Mouse (Mus musculus) gastrocnemius, postnatal 10 days (tissue): ENCODE measurements around the gene Adam12. TPM values are rescaled to one million over a fixed set of nuclear protein-coding genes. Genes with fewer than 3 reads are reported as not detected.

Experiments
- DNase-seq: peaks from one replicate; pipeline ENCODE4 v3.0.0; 2021; ENCODE audit warnings: mixed read lengths
- total RNA-seq, 2 experiments: library from RNA; stranded (reverse); gene quantifications; 2 replicates each; pipeline ENCODE4 v1.2.3; 2021

Gene Adam12
- total RNA-seq, 2 experiments from 2014 or later = 12.7 to 22.1 TPM

DNA sequence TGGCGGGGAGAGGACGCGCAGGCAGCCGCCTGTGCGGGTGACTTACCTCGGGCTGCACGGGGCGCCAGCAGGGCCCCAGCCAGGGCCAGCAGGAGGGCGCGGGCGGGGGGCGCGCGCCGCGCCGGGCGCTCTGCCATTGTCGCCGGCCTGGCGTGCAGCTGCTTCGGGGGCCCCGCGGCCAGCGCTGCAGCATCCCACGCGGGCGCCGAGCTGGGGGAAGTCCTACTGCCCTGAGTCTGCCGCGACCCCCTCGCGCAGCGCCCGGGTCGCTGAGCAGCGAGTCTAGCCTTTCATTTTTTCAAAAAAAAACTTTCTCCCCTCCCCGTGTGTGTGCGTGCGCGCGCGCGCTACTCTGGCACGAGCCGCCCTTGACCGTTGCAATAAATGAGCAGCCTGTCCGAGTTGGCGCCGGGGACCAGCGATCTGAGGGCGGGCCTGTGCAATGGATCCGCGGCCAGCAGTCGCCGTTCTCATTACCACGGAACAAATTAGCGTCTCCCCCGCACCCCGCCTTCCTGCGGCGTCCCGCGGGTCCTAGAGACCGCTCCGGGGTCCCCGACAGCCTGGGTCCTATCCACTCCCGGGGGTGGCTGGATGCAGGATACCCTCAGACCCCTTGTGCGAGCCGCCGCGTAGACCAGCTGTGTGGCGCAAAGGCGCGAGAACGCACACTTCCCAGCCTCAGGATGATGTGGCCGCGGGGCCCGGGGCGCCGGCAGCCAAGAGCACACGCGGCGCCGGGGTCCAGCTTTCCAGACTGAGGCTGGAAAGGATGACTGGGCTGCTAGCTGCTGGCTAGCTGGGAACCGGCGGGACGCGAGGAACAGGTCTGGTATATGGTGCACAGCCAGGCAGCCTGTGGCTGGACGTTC is 7.0 kb downstream of the Adam12 start:
- peak; percentile 73 for DNase-seq

DNA sequence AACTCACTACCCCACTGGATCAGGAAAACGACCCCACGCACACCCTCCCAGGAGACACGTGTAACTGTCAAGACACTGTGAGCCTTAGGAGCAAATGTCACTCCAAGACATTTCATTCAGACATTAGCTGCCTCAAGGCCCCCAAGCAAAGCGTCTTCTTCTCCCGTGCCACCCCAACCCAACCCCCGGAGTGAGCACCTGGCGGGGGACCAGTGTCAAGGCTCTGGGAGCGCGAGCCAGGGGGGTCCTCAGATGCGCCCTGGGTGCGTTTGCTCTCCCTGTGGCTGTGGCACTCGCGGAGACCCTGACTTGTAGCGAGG is 7.6 kb downstream of the Adam12 start:
- no peak for DNase-seq

DNA sequence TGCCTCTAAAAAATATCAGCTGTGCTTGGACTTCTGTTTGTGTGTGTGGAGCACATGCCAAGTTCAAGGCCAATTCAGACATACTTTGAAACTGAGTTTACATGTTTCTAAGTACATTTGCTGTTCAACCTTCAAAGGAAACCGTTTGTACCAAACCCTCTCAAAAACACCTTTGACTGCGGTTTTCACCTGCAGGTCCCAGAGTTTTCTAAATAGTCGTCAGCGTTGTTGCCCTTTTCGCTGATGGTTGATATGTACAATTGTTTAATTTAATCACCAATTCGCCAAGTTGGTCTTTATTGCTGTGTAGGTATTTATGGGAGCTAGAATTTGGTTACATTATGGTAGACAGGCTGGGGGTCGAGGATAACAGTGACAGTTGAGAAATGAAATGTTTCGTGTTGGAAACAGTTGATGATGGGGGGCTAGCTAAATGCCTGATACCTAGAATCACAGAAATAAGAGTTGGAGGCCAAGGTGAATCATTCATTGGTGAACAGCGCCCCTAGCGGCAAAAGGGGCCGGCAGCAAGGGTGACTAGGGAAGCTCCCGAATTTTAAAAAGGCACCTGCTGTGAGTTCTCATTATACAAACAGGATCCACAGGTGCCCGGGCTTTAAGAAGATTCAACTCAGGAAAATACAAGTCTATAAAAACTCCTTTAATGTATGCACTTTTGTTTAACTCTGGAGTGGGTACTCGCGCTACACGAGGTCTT is 8.3 kb downstream of the Adam12 start:
- DNase-seq = peak; percentile 90

DNA sequence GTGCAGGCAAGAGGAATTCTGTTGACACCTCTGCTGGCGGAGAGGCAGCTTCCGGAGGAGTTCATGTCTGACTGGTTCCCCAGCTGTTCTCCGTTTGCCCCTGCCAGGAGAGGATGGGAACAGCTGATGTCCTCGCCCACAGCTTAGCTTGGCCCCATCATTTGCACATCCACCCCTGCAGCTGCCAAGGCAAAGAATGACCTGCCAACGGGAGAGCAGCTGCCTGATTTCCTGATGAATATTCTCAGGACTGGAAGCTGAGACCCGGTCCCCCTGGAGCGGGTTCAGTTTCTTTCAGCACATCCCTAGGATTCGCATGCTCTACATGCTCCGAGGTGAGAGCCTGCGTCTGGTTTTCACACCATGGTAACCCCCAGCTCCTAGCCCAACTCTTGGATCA is 24.0 kb downstream of the Adam12 start:
- peak; percentile 71 for DNase-seq

DNA sequence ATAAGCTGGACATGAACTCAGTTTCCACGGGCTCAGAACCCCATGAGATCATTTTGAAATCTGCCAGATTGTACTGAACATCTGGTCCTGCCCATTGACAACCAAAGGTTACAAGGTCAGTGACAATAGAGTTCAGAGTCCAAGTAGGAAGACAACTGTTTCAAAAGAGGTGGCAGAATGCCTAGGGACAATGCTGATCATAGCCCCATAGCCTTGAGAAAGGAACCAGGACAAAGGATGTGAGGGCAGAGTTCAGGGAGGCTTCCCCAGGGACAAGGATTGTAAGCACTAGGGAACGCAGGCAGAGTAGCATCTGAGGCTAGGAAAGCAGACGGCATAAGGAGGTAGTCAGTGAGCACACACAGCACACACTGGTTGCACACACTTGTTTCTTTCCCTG is 38.9 kb downstream of the Adam12 start:
- DNase-seq = no peak

- DNase-seq = no peak
Measured at GRCm38 (mm10) chr7:134190101-134190500, 41.8 kb downstream of the Adam12 start.

DNA sequence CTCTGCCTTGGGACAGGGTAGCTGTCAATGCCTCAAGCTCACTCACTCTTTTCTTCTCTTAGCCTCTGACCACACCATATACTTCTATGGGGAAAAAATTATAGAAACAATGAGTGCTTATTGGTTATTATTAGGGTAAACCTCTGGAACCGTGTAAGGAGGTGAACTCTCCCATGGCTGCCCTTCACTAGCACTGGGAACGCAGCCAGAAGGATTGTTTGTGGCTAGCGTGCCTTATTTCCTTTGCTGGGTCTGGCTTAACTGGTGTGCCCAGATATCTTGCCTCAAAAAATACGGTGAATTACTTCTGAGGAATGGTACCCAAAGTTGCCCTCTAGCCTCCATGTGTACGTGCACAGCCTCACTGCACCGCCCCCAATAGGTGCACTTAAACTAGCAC is 43.4 kb downstream of the Adam12 start:
- DNase-seq = no peak

DNA sequence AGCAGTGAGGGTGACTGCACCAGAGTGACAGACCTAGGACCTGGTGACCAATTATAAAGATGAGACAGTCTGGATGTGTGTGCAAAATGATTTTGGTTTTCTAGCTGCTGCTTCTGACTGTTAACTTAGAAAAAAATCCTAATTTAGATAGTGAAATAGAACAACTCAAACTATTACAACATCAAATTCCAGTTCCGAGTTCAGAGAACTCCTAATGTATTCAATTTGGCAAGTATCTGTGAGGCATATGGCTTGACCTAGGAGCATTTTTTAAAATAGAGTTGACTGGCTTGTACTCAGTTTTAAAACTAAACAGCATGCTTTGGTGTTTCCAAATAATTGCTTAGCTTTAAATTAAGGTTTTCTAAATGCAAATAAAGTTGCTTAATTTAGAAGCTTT is 44.0 kb downstream of the Adam12 start:
- DNase-seq = no peak

- DNase-seq = no peak
Measured at GRCm38 (mm10) chr7:134186497-134186896, 45.4 kb downstream of the Adam12 start.

GRCm38 (mm10) chr7:134185751-134186150 is 46.2 kb downstream of the Adam12 start:
- DNase-seq = no peak

GRCm38 (mm10) chr7:134181717-134182116 is 50.2 kb downstream of the Adam12 start:
- no peak for DNase-seq

DNA sequence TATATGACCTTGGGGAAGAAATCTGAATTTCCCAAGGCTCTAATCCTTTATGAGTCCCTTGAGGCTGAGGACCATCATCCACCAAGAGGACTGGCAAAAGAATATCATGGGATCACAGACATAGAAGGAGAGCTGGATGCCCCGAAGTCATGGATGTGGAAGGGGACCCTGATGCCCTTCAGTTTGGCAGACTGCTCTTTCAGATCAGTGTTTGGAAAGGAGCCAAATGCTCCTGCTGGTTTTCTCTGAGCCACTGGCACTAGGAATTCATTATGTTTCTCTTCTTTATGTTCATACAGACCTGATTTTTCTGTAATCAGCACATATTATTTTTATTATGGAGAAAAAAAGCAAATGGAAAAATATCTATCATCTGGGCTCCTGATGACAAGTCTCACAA is 50.9 kb downstream of the Adam12 start:
- DNase-seq = no peak

GRCm38 (mm10) chr7:134177051-134177450 is 54.9 kb downstream of the Adam12 start:
- DNase-seq = no peak

DNA sequence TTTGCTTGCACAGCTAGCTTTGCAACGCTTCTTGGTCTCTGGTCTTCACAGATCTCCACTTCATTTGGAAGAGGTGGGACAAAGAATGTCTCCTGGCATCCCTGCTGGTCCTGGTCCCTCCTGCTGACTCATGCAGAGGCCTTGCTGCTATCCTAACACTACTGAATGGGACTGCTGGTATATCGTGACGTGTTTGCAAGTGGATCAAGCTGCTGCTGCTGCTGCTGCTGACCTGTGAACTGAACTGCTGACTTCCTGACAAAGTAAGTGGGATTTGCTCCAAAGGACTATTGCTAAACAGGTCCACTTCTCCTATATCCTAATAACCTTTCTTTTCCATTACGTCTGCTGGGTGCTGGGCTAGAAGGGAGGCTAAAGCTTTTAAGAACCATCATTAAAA is 56.7 kb downstream of the Adam12 start:
- DNase-seq = no peak

- DNase-seq = no peak
Measured at GRCm38 (mm10) chr7:134173442-134174090, 58.4 kb downstream of the Adam12 start.

- no peak for DNase-seq
Measured at GRCm38 (mm10) chr7:134170180-134170910, 61.6 kb downstream of the Adam12 start.

- no peak for DNase-seq
Measured at GRCm38 (mm10) chr7:134169780-134170179, 62.2 kb downstream of the Adam12 start.

DNA sequence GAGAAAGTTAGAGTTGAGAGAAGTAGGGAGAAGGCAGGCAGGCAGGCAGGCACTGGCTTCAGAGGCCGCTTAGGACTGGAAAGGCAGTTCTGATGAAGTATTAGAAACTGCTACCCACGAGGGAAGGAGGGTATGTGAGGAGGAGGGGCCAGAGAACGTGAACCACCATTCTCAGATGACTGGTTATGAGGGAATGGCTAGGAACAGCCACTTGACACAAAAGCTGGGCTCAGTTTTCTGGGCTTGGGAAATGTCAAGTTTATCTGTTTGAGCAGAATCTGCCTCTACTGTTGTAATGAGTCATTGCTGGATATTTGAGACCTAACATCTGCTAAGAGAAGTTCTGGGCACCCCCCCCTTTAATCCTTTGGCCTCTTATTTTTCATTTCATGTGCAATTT is 64.4 kb downstream of the Adam12 start:
- no peak for DNase-seq

DNA sequence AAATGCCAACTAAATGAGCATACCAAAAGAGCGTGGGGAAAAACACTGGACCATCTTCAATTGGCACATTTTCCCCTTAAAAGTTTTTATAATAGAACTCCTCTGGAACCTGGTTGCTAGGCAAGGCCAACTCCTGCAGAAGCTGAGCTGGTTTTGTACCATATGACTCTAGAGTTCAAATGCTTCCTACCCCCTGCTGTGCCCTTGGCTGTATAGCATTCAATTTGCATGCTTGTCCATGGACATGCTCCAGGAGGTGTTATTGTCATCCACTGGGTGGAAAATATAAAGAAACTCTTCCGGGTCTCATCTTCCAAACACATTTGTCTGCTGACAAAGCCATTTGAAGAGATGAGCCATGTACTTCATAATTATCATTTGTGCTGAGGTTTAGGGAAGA is 68.2 kb downstream of the Adam12 start:
- DNase-seq = no peak

DNA sequence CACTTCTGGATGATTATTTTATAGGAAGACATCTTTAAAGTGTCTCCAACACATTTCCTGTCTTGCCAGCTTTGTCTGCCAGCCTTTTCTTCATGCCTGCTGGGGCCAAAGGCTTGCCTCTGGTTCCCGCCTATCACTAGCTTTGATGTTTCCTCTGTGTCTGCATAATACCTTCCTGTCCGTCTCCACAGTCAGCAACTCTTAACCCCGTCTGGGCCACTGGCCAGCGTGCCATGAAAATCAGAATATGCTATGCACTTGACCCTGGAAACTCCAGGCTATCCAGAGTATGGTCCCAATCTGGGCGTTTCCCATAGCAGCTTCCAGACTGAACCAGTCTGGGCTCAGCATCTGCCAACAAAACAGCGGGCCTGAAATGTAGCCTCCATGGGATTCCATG is 69.1 kb downstream of the Adam12 start:
- DNase-seq = no peak

GRCm38 (mm10) chr7:134159608-134160007 is 72.3 kb downstream of the Adam12 start:
- no peak for DNase-seq

DNA sequence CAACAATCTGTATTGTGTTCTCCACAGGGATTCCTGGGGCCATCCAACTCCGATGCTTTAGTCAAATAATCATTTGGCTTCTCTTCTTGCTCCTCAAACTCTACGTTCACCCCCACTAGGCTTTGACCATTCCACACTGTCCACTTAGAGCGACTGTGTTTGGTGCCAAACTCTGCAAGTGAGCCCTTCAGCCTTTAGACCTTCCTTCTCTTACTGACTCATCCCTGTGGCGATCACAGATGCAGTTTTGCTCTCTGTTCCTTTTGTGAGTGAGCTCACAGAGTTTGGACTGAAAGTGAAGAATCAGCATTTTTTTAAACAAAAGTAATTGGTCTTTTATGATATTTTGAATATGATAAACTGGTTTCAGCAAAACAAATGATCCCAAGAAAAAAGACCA is 80.6 kb downstream of the Adam12 start:
- no peak for DNase-seq

DNA sequence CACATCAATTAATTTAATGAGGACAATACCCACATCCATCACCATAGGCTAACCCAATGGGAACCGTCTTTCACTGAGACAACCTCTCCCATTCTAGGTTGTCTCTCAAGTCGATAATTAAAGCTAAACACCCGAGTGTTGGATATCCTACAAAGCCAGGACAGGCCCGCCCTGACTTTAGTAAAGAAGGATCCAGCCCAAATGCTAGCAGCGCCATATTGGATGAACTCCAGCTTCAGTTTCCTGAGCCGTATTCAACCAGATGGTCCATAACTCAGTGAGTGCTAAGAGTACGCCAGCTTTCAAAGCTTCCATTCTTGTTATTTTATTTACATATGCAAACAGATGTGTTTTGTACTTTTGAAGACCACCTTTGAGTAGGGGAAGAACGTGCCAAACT is 81.6 kb downstream of the Adam12 start:
- DNase-seq = no peak
